Mouse (Mus musculus): Measurements from ENCODE around the gene Snx19.

The Snx19 gene

DNA sequence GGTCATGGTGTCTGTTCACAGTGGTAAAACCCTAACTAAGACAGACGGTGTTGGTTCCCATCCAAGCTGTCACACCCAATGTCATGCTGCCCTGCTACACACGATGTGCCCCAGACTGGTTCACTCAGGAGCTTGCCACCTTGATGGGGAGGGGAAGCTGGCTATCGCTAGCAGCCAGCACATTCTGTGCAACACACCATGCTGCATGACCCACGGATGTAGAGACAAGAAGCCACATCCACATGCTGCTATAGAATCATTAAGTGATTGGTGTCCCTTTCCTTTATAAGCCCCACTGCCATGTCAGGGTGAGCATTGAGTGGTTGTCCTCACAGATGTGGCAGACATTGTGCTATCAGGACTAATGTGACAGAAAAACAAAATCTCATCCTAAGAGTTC lies 55.2 kb downstream of the Snx19 start:
- in situ Hi-C loops (cut with MboI), result no loop called here

DNA sequence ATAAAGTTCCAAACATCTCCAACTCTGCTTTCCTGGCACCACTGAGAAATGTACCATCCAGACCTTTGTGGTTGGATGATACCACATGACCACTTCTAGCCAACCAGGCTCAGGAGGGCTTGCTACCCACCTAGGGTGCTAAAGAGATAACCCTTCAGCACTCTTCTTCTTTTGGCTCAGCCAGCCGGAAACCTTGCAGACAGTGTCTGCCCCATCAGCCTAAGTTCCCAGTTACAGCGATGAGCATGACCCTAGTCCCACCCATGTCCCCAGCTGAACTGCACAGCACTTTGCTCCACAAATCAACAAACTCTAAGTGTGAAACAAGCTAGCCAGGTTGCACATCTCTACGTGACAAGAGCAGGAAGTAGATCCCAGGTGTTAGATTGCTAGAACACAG lies 57.3 kb downstream of the Snx19 start:
- in situ Hi-C loops (cut with MboI), result no loop called here

DNA sequence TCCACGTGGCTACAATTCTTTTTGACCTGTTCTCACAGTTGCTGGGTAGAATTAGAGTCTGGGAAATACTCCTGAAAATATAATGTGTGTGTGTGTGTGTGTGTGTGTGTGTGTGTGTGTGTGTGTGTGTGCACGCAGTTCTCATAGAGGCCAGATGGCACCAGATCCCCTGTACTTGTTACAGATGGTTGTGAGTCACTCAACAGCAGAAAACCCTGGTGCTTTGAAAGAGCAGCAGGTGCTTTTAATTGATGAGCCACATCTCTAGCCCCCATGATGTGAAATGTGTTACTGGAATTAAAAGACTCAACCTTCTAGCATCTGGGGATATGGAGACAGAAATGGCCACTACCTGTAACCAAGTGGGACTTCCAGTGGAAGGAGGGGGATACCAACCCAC lies 58.3 kb downstream of the Snx19 start:
- in situ Hi-C loops (cut with MboI), result no loop called here

DNA sequence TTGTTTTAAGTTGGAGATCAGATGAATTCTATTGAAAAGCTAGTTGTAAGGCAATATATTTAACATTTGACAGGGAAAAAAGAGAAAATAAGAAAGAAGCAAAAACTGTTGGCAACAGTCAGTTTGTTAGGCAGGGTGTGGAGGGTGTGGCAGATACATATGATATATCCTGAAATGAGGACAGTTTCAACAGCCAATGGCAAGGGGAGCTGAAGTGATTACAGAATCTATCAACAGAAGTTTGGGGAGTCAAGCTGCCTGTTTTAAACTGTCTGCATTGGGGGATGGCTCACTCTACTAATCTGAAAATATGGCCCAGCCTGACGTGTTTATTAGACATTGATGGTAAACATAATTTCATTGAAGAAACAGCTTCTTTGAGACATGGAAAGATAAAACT lies 61.5 kb downstream of the Snx19 start:
- in situ Hi-C loops (cut with MboI), result no loop called here

DNA sequence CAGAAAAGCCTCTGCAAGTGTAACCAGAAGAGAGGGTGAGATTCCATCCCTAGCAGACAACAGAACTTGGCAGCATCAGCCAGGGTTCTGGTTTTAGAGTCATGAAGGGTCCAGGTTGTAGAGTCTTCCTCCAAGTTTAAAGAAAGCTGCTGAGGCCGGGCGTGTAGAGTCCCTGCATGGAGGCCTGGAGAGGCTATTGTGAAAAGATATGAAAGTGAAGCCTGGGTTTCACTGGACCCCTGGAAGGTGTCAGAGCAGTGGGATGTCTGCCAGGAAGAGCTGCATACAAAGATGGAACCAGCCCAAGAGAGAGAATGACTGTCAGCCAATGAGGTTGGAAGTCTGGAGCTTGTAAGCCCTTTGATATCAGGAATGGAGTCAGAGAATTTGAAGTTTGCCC lies 67.5 kb downstream of the Snx19 start:
- in situ Hi-C loops (cut with MboI), result no loop called here

DNA sequence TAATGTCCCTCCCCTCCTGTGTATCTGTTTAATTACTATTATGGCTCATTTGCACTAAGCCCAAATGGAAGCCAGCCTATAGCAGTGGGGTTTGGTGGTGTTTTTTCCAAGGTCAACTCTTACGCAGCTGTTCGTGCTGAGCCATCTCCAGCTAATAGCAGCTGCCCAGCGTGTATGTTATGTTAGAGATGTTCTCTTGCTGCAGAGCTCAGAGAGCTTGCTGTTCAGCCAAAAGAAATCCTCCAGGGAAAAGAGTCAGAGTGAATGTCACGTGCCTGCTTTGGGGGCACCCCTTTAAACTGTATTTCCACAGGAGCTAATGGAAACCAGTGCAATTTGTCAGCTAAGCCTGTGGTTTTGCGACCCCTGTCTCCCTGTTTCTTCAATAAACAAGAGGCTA lies 82.1 kb downstream of the Snx19 start:
- in situ Hi-C loops (cut with MboI), result no loop called here

DNA sequence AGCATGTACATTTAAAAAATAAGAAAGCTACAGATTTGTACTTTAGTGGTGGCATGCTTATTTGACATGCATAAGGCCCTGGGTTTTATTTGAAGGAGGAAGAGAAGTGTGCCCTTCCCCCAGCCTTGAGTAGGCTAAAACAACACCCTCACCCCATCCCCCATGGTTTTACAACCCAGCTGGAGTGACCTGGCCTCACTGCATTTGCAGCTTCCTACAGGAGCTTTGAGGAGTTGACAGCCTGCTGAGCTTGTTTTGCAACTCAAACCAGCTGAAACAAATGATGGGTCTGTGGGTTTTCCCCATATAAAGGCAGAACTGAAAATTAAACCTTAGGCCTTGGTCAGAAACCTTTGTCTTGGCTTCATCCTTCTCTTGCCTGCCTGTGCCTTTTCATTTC lies 89.0 kb downstream of the Snx19 start:
- in situ Hi-C loops (cut with MboI), result no loop called here
